Mouse (Mus musculus) retina, embryonic 14.5 days (tissue): ENCODE results near the gene Olfr835.

Source experiments
- DNase-seq: peaks from one replicate; pipeline ENCODE4 v3.0.0-alpha.2; 2015; ENCODE audit warnings: low spot score

The Olfr835 gene

DNA sequence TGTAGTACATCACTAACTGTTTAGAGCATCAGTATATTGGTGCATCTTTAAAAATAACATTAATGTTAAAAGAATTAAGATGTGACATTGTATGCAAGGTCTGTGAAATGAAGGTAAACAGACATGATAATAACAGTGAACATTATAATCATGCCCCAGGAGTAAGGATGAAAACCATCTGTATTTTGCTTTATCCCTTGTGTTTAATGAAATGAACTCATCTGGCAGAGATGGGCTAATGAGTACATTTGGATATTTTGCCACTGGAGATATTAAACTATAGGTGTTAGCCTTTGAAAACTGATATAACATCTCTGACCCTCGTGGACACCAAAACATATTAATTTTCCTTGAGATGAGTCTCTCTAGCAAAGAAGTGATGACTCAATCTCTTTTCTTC, at the start of gene Olfr835:
Olfr835 (plus strand) TSS at position 301 of the 400 bp plus-strand sequence.
- no peak for DNase-seq

GRCm38 (mm10) chr9:18987690-18988089, 44.8 kb upstream of the Olfr835 start, which contains the start of gene Olfr834:
Olfr834 (plus strand) TSS chr9:18987990.
- DNase-seq, result no peak

DNA sequence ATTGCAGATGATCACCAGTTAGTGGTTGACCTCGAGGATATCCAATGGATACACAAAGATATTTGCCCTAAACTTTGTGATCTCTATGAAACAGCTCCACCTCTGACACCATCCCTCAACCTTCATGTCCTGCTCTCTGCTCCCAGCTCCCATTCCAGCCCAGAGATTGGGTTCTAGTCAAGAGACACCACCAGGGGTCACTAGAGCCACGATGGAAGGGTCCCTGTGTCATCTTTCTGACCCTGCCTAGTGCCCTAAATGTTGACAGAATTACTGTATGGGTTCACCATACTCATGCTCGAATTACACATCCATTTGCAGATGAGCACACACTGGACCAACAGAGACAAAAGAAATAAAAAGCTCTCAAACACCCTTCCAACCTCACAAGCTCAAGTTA, 52.5 kb downstream of the Olfr835 start:
- no peak for DNase-seq
